Mouse (Mus musculus): ENCODE measurements around the gene Tex48. TPM values are rescaled to one million over a fixed set of nuclear protein-coding genes. Genes with fewer than 3 reads are reported as not detected.

Gene Tex48
- polyA plus RNA-seq, 1 experiment from 2014 or later: not detected

- Histone ChIP-seq H3K4me1 (replicated peaks; ENCODE audit: control insufficient read depth, insufficient read depth, low read length) (peaks cover 18% of the 10 kb centered on the region; the same call in 1 of the 2 replicates), H3K4me2 (replicated peaks; ENCODE audit: low read depth) (peak overlapping the region; percentile 83), H3K36me3 (ENCODE audit: control insufficient read depth, insufficient read depth) (peaks cover 11% of the 10 kb centered on the region; the same call in 1 of the 2 replicates), H3K9me3 (ENCODE audit: control insufficient read depth) (no peaks in the 10 kb centered on the region), H3K27ac (ENCODE audit: low read depth, low read length) (peak overlapping the region; percentile 88), H3K4me3 (ENCODE audit: low read depth, low read length) (peak overlapping the region; percentile 63), H3K9ac (ENCODE audit: low read depth, low read length) (peak overlapping the region; percentile 78), H3K27me3 (replicated peaks; ENCODE audit: control insufficient read depth, insufficient read depth, low read length) (no peaks in the 10 kb centered on the region)
- WGBS: 33% methylated on average over 9 of the region's 9 CpGs
- no peak for ATAC-seq
- no peak for TF ChIP-seq CTCF (IDR thresholded peaks at IDR 0.05; ENCODE audit: low read depth)
Measured at GRCm38 (mm10) chr4:63559127-63559697, 63.0 kb downstream of the Tex48 start.

DNA sequence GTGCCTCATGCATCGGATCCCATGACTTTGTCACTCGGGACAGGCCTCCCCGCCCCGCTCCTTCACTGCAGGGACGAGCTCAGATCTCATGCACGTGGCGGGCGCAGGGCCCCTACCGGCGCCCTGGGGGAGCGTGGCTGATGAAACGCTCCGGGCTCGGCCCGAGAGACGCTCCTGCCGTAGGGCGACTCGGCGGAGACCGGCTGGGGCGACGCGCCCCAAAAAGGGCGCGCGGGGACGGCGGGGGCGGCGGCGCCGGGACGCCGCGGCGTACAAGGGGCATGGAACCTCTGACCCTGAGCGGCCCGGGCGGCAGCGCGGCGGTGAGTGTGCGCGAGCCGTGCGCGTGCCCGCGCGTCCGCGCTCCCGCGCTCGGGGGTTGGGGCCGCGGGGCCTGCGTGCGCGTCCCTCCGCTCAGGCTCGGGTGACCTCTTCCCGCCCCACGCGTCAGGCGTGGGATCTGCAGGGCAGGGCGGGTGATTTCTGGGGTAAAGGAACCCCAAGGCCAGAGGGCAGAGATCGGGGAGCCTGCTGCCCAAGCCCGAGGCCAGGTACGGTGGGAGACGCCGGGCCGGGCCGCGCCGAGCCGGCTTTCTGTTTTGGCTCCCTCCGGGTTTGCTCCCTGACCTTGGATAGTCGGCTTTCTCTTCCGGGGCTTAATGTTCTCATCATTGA, 63.7 kb downstream of the Tex48 start, which contains the start of gene Tmem268:
Tmem268 (plus strand) TSS at position 375 of the 675 bp plus-strand sequence.
- peaks cover 18% of the 10 kb centered on the region; the same call in 1 of the 2 replicates for H3K4me1 ChIP-seq (replicated peaks; ENCODE audit: control insufficient read depth, insufficient read depth, low read length)
- H3K9ac ChIP-seq (ENCODE audit: low read depth, low read length): peak within 1 kb of the TSS; percentile 78
- under 1% methylated on average over 70 of the region's 81 CpGs for WGBS
- no peaks in the 10 kb centered on the region for H3K27me3 ChIP-seq (replicated peaks; ENCODE audit: control insufficient read depth, insufficient read depth, low read length)
- H3K27ac ChIP-seq (ENCODE audit: low read depth, low read length): peak within 1 kb of the TSS; percentile 88
- H3K9me3 ChIP-seq (ENCODE audit: control insufficient read depth): no peaks in the 10 kb centered on the region
- TF ChIP-seq CTCF (IDR thresholded peaks at IDR 0.05; ENCODE audit: low read depth): peak; percentile 47
- ATAC-seq: peak; percentile 79
- H3K36me3 ChIP-seq (ENCODE audit: control insufficient read depth, insufficient read depth): 0 out of 2 replicates have a peak, but pooled peaks cover 5% of the 10 kb centered on the region
- H3K4me2 ChIP-seq (replicated peaks; ENCODE audit: low read depth): peak within 1 kb of the TSS; percentile 83
- peak within 1 kb of the TSS; percentile 63 for H3K4me3 ChIP-seq (ENCODE audit: low read depth, low read length)

DNA sequence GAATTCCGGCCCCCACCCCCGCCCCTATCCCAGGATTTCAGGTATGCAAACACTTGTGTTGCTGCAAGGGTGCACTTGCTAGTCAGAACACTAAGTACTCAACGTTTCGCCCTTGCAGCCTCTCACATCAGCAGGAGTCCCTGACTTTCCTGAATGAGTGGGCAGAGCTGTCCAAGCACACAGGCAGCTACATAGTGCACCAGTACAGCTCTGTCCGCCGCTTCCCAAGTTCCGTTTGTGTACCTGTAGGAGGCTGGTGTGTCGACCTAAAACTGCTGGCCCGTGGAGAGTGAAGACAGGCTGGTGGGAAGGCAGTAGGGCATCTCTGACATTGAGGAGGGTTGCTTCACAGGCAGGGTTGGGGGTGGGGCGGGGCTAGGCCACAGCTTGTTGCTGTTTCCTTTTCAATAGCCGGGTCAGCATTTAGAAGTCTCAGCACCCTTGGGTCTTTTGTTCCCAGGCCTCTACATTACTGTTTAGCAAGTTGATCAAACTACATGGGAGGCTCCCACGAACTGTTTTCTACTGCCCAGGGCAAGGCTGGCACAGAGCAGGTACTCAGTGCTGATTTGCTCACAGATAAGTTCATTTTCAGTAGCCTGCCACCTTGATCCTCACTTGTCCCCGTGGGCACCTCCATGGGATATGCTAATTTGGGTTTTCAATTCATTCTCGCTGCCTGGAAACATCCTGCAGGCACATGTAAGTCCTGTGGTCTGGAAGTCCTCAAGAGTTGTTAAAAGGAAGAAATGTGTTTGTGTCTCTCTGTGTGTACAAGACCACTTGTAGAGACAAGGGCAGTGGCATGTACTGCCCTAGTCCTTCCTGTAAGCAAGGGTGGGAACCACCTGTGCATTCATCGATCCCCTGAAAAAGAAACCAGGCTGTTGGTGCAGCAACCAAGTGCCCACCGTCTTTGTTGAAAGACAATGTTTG, 64.8 kb downstream of the Tex48 start:
- peak overlapping the region; percentile 83 for H3K4me2 ChIP-seq (replicated peaks; ENCODE audit: low read depth)
- H3K9ac ChIP-seq (ENCODE audit: low read depth, low read length): no peak overlapping the region
- H3K27me3 ChIP-seq (replicated peaks; ENCODE audit: control insufficient read depth, insufficient read depth, low read length): no peaks in the 10 kb centered on the region
- peaks cover 6% of the 10 kb centered on the region for H3K36me3 ChIP-seq (ENCODE audit: control insufficient read depth, insufficient read depth)
- no peak for TF ChIP-seq CTCF (IDR thresholded peaks at IDR 0.05; ENCODE audit: low read depth)
- 36% methylated on average over 16 of the region's 16 CpGs for WGBS
- H3K4me3 ChIP-seq (ENCODE audit: low read depth, low read length): no peak overlapping the region; the same call in 1 of the 2 replicates
- H3K9me3 ChIP-seq (ENCODE audit: control insufficient read depth): no peaks in the 10 kb centered on the region
- peak overlapping the region; percentile 88; the same call in 1 of the 2 replicates for H3K27ac ChIP-seq (ENCODE audit: low read depth, low read length)
- peaks cover 18% of the 10 kb centered on the region; the same call in 1 of the 2 replicates for H3K4me1 ChIP-seq (replicated peaks; ENCODE audit: control insufficient read depth, insufficient read depth, low read length)
- no peak for ATAC-seq

Other genes with a start within 250 kb of the Tex48 start
- 1.4 and 1.6 TPM in 2 replicates for gene Akna, start 219.1 kb downstream of the Tex48 start, polyA plus RNA-seq (2015; fragmentation: Nextera tagmentation; extraction: Ambion mirVana)
- 1.3 and 1.8 TPM in 2 replicates for gene Whrn, start 126.4 kb downstream of the Tex48 start, polyA plus RNA-seq (2015; fragmentation: Nextera tagmentation; extraction: Ambion mirVana)
- gene Atp6v1g1, start 77.7 kb downstream of the Tex48 start, polyA plus RNA-seq (2015; fragmentation: Nextera tagmentation; extraction: Ambion mirVana): 345 and 364 TPM in 2 replicates
- gene Tmem268, start 63.6 kb downstream of the Tex48 start, polyA plus RNA-seq (2015; fragmentation: Nextera tagmentation; extraction: Ambion mirVana): 15.5 and 18.7 TPM in 2 replicates
- gene Gm11213, start 17.2 kb downstream of the Tex48 start, polyA plus RNA-seq (2015; fragmentation: Nextera tagmentation; extraction: Ambion mirVana): not detected in 2 replicates
- gene Gm11214, start 41.0 kb upstream of the Tex48 start, polyA plus RNA-seq (2015; fragmentation: Nextera tagmentation; extraction: Ambion mirVana): not detected in 2 replicates
- gene Tnfsf15, start 122.7 kb upstream of the Tex48 start, polyA plus RNA-seq (2015; fragmentation: Nextera tagmentation; extraction: Ambion mirVana): 0.07 and 0.09 TPM in 2 replicates
- 0.08 TPM in 1 of 2 replicates, not detected in the other for gene Tnfsf8, start 238.9 kb upstream of the Tex48 start, polyA plus RNA-seq (2015; fragmentation: Nextera tagmentation; extraction: Ambion mirVana)

Measured in intestine, postnatal 0 days (tissue).